Comparison of ENCODE assay signal across 11 mouse cellular contexts in genomic region chr7:78718191-78718609, GRCm38 (mm10). TPM values are rescaled to one million over a fixed set of nuclear protein-coding genes. Genes with fewer than 3 reads are reported as not detected.
DNase-seq lines count a peak whose midpoint lies in the region; ATAC-seq and TF ChIP-seq lines count a peak whose summit lies in the region.
"Had no signal": no experiment of that assay in that cellular context is flagged by ENCODE, and none has a peak within 500 bp of the region (broad histone marks: within the 10 kb centered on the region; RNA-seq: fewer than 3 reads in every experiment).

No protein-coding gene starts in this region.

- ATAC-seq in hindbrain, postnatal 0 days, result peak; percentile 69
- peak; percentile 83 for ATAC-seq in frontal cortex, adult (ENCODE audit: low TSS enrichment)
- ATAC-seq in midbrain, embryonic 16.5 days, result no peak

- no peak for TF ChIP-seq CTCF in hindbrain, postnatal 0 days (IDR thresholded peaks at IDR 0.05; ENCODE audit: low read depth)

- no peaks in the 10 kb centered on the region for H3K9me3 ChIP-seq in hindbrain, postnatal 0 days (ENCODE audit: low read length)
- H3K9me3 ChIP-seq in hindbrain, embryonic 10.5 days, result no peaks in the 10 kb centered on the region
- H3K9me3 ChIP-seq in midbrain, embryonic 16.5 days (replicated peaks; ENCODE audit: control insufficient read depth, low read length, poor library complexity, severe bottlenecking), result no peaks in the 10 kb centered on the region
- H3K9me3 ChIP-seq: limb, embryonic 15.5 days; neural tube, embryonic 13.5 days had no signal

- WGBS in hindbrain, postnatal 0 days, result 60% methylated on average over 8 of the region's 8 CpGs
- 86% methylated on average over 8 of the region's 8 CpGs for WGBS in hindbrain, embryonic 10.5 days
- 81% methylated on average over 8 of the region's 8 CpGs for WGBS in midbrain, embryonic 16.5 days

- no peak overlapping the region for H3K9ac ChIP-seq in hindbrain, postnatal 0 days (replicated peaks; ENCODE audit: low read length)
- H3K9ac ChIP-seq in midbrain, embryonic 16.5 days (ENCODE audit: low read depth, low read length), result no peak overlapping the region
- H3K9ac ChIP-seq: limb, embryonic 15.5 days; neural tube, embryonic 13.5 days had no signal

- H3K36me3 ChIP-seq in hindbrain, postnatal 0 days (ENCODE audit: insufficient read depth, low read length), result no peaks in the 10 kb centered on the region
- H3K36me3 ChIP-seq in hindbrain, embryonic 10.5 days, result no peaks in the 10 kb centered on the region
- no peaks in the 10 kb centered on the region for H3K36me3 ChIP-seq in midbrain, embryonic 16.5 days (ENCODE audit: control insufficient read depth, insufficient read depth, low read length)
- H3K36me3 ChIP-seq: limb, embryonic 15.5 days; neural tube, embryonic 13.5 days had no signal

- intact Hi-C loops in left cerebral cortex, postnatal 10 days (cut with DNase I), result no loop called here

- H3K27ac ChIP-seq in hindbrain, postnatal 0 days, result no peak overlapping the region; the same call in 1 of the 2 replicates
- H3K27ac ChIP-seq in hindbrain, embryonic 10.5 days, result no peak overlapping the region
- H3K27ac ChIP-seq in midbrain, embryonic 16.5 days (ENCODE audit: low read length), result no peak overlapping the region
- H3K27ac ChIP-seq: limb, embryonic 15.5 days; neural tube, embryonic 13.5 days had no signal

- peak; percentile 36 for DNase-seq in hindbrain, postnatal 0 days (ENCODE audit: low spot score)
- DNase-seq in hindbrain, embryonic 10.5 days (ENCODE audit: low spot score), result no peak
- peak; percentile 39 to 78 for DNase-seq in left cerebral cortex, postnatal 10 days (ENCODE audit: extremely low spot score in 1 of 2, low spot score in 2 of 2)
- DNase-seq in thymus, postnatal 0 days (ENCODE audit: low spot score), result peak; percentile 70
- no peak for DNase-seq in adrenal gland, adult 2 months
- no peak for DNase-seq in testis, postnatal 14 days (ENCODE audit: low spot score)
- DNase-seq: gastrocnemius, postnatal 10 days had no signal

- no peaks in the 10 kb centered on the region for H3K27me3 ChIP-seq in hindbrain, postnatal 0 days (ENCODE audit: insufficient read depth, low read length)
- H3K27me3 ChIP-seq in hindbrain, embryonic 10.5 days (ENCODE audit: insufficient read depth, poor library complexity, severe bottlenecking), result no peaks in the 10 kb centered on the region
- no peaks in the 10 kb centered on the region for H3K27me3 ChIP-seq in midbrain, embryonic 16.5 days (ENCODE audit: control insufficient read depth, insufficient read depth, low read depth, low read length)
- H3K27me3 ChIP-seq: limb, embryonic 15.5 days; neural tube, embryonic 13.5 days had no signal

- H3K4me3 ChIP-seq in hindbrain, postnatal 0 days (ENCODE audit: low read length), result no peak overlapping the region
- no peak overlapping the region for H3K4me3 ChIP-seq in hindbrain, embryonic 10.5 days
- H3K4me3 ChIP-seq in midbrain, embryonic 16.5 days (ENCODE audit: low read depth, low read length), result no peak overlapping the region
- H3K4me3 ChIP-seq: limb, embryonic 15.5 days; neural tube, embryonic 13.5 days had no signal

- no peaks in the 10 kb centered on the region for H3K4me1 ChIP-seq in hindbrain, postnatal 0 days (ENCODE audit: insufficient read depth, low read length)
- no peaks in the 10 kb centered on the region for H3K4me1 ChIP-seq in hindbrain, embryonic 10.5 days (replicated peaks)
- H3K4me1 ChIP-seq in midbrain, embryonic 16.5 days (ENCODE audit: control insufficient read depth, insufficient read depth, low read length), result no peaks in the 10 kb centered on the region
- H3K4me1 ChIP-seq: limb, embryonic 15.5 days; neural tube, embryonic 13.5 days had no signal

- no peak overlapping the region for H3K4me2 ChIP-seq in hindbrain, postnatal 0 days (ENCODE audit: low read depth, low read length)
- no peak overlapping the region for H3K4me2 ChIP-seq in midbrain, embryonic 16.5 days (ENCODE audit: low read length)
- H3K4me2 ChIP-seq: limb, embryonic 15.5 days; neural tube, embryonic 13.5 days had no signal

RNA-seq across cellular contexts. Expression of gene Ntrk3, which starts 19.6 kb away (rescaled TPM):
- total RNA-seq in hindbrain, postnatal 0 days (2014; rRNA removed), result 88.4 and 90.8 TPM in 2 replicates
- polyA plus RNA-seq in hindbrain, postnatal 0 days (2015; fragmentation: Nextera tagmentation; extraction: Ambion mirVana), result 23.5 and 24.5 TPM in 2 replicates
- polyA plus RNA-seq in hindbrain, embryonic 10.5 days (2016; fragmentation: Nextera tagmentation; extraction: Ambion mirVana), result 3.3 and 4.5 TPM in 2 replicates
- total RNA-seq in left cerebral cortex, postnatal 10 days (2021), result 100 to 1,000 TPM; 125 to 130 TPM
- polyA plus RNA-seq in thymus, postnatal 0 days (2015; fragmentation: Nextera tagmentation; extraction: Ambion mirVana), result 56.4 and 75.0 TPM in 2 replicates
- total RNA-seq in adrenal gland, adult 2 months (2021), result 10 to 100 TPM; 23.5 to 25.6 TPM
- polyA plus RNA-seq in adrenal gland, adult 2 months (2012; rRNA removed), result 22.5 and 36.7 TPM in 2 replicates
- polyA plus RNA-seq in midbrain, embryonic 16.5 days (2015; fragmentation: Nextera tagmentation; extraction: Ambion mirVana), result 21.7 and 24.7 TPM in 2 replicates

Comparison
In these comparisons a context has a peak if more than half of its experiments do, and no peak if none do; other contexts are left out.
1. DNase-seq: peak in hindbrain, postnatal 0 days (single experiment), left cerebral cortex, postnatal 10 days (2 of 2) and thymus, postnatal 0 days (single experiment); none in hindbrain, embryonic 10.5 days (single experiment), adrenal gland, adult 2 months (single experiment) and testis, postnatal 14 days (single experiment).